Comparison of ENCODE assay signal across 19 mouse cellular contexts in the genomic region with DNA sequence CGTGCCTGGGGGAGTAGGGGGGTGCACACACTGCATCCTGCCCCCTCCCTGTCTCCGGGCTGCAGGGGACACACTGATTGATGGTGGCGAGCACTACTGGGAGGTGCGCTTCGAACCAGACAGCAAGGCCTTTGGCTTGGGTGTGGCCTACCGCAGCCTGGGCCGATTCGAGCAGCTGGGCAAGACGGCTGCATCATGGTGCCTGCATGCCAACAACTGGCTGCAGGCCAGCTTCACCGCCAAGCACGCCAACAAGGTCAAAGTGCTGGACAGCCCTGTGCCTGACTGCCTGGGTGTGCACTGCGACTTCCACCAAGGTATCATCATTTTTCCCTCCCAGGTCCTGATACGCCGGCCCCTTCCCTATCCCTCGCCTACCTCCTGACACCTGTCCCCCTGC. TPM values are rescaled to one million over a fixed set of nuclear protein-coding genes. Genes with fewer than 3 reads are reported as not detected.
A peak's percentile ranks its signal among the peaks of the same experiment; 100 is the strongest.
DNase-seq lines count a peak whose midpoint lies in the region; ATAC-seq and TF ChIP-seq lines count a peak whose summit lies in the region.
"Had no signal": no experiment of that assay in that cellular context is flagged by ENCODE, and none has a peak within 500 bp of the region (broad histone marks: within the 10 kb centered on the region; RNA-seq: fewer than 3 reads in every experiment).

No protein-coding gene starts in this region.

- H3K9me3 ChIP-seq in intestine, postnatal 0 days (ENCODE audit: control insufficient read depth): no peaks in the 10 kb centered on the region
- H3K9me3 ChIP-seq in stomach, postnatal 0 days (ENCODE audit: control insufficient read depth, low read length): no peaks in the 10 kb centered on the region
- H3K9me3 ChIP-seq in midbrain, embryonic 14.5 days (ENCODE audit: control insufficient read depth, low read length): no peaks in the 10 kb centered on the region
- H3K9me3 ChIP-seq: embryonic facial prominence, embryonic 12.5 days; heart, embryonic 12.5 days; midbrain, embryonic 15.5 days had no signal

- peak; percentile 71 for DNase-seq in gastrocnemius, adult 2 months
- no peak for DNase-seq in gastrocnemius, postnatal 14 days
- peak; percentile 59 for DNase-seq in ovary, postnatal 36 days (ENCODE audit: low spot score)
- no peak for DNase-seq in ovary, postnatal 14 days (ENCODE audit: low spot score)
- DNase-seq in stomach, postnatal 0 days (ENCODE audit: low spot score): no peak
- DNase-seq in midbrain, embryonic 14.5 days: no peak
- no peak for DNase-seq in right cerebral cortex, postnatal 25 days
- DNase-seq: B cell, adult 2 months; heart, postnatal 4 days; left cerebral cortex, postnatal 4 days; lung, postnatal 10 days; thymus, adult 18-20 months had no signal

- H3K27ac ChIP-seq in gastrocnemius, adult 2 months: no peak overlapping the region
- H3K27ac ChIP-seq in intestine, postnatal 0 days (ENCODE audit: low read depth, low read length): 0 out of 2 replicates have a peak overlapping the region, but pooled peaks have one; percentile 11
- H3K27ac ChIP-seq in stomach, postnatal 0 days (replicated peaks): no peak overlapping the region
- no peak overlapping the region for H3K27ac ChIP-seq in midbrain, embryonic 14.5 days (replicated peaks; ENCODE audit: low read depth, low read length)
- H3K27ac ChIP-seq: embryonic facial prominence, embryonic 12.5 days; liver, embryonic 14.5 days; midbrain, embryonic 15.5 days had no signal

- H3K9ac ChIP-seq in intestine, postnatal 0 days (ENCODE audit: low read depth, low read length): no peak overlapping the region
- no peak overlapping the region for H3K9ac ChIP-seq in stomach, postnatal 0 days (ENCODE audit: low read length)
- H3K9ac ChIP-seq in midbrain, embryonic 14.5 days (replicated peaks; ENCODE audit: low read length): no peak overlapping the region
- H3K9ac ChIP-seq: embryonic facial prominence, embryonic 12.5 days; heart, embryonic 12.5 days; liver, embryonic 14.5 days; midbrain, embryonic 15.5 days had no signal

- TF ChIP-seq CTCF in gastrocnemius, adult 2 months (IDR thresholded peaks at IDR 0.05): no peak
- no peak for TF ChIP-seq CTCF in intestine, postnatal 0 days (IDR thresholded peaks at IDR 0.05; ENCODE audit: low read depth)
- no peak for TF ChIP-seq CTCF in stomach, postnatal 0 days (IDR thresholded peaks at IDR 0.05; ENCODE audit: low read depth)

- no peak overlapping the region; the same call in 1 of the 2 replicates for H3K4me2 ChIP-seq in intestine, postnatal 0 days (replicated peaks; ENCODE audit: low read depth)
- H3K4me2 ChIP-seq in stomach, postnatal 0 days (replicated peaks; ENCODE audit: low read depth): no peak overlapping the region
- H3K4me2 ChIP-seq in midbrain, embryonic 14.5 days (ENCODE audit: low read length): no peak overlapping the region
- H3K4me2 ChIP-seq: embryonic facial prominence, embryonic 12.5 days; heart, embryonic 12.5 days; midbrain, embryonic 15.5 days had no signal

- no peaks in the 10 kb centered on the region for H3K27me3 ChIP-seq in intestine, postnatal 0 days (replicated peaks; ENCODE audit: control insufficient read depth, insufficient read depth, low read length)
- H3K27me3 ChIP-seq in stomach, postnatal 0 days (ENCODE audit: control insufficient read depth, insufficient read depth, low read length): no peaks in the 10 kb centered on the region
- peaks cover 9% of the 10 kb centered on the region; the same call in 1 of the 2 replicates for H3K27me3 ChIP-seq in midbrain, embryonic 14.5 days (ENCODE audit: control insufficient read depth, insufficient read depth, low read length)

- peak; percentile 64 for ATAC-seq in intestine, postnatal 0 days
- peak; percentile 30; the same call in 1 of the 2 replicates for ATAC-seq in stomach, postnatal 0 days (ENCODE audit: low FRiP score, low TSS enrichment)
- ATAC-seq in midbrain, embryonic 14.5 days (ENCODE audit: low FRiP score, low TSS enrichment): no peak
- ATAC-seq: inflammation-experienced regulatory T-cells, adult 6 months; midbrain, embryonic 15.5 days had no signal

- no peak overlapping the region for H3K4me3 ChIP-seq in gastrocnemius, adult 2 months
- no peak overlapping the region for H3K4me3 ChIP-seq in intestine, postnatal 0 days (ENCODE audit: low read depth, low read length)
- H3K4me3 ChIP-seq in stomach, postnatal 0 days (ENCODE audit: low read depth, low read length): no peak overlapping the region
- no peak overlapping the region for H3K4me3 ChIP-seq in midbrain, embryonic 14.5 days (replicated peaks; ENCODE audit: low read depth, low read length)
- H3K4me3 ChIP-seq: embryonic facial prominence, embryonic 12.5 days; heart, embryonic 12.5 days; midbrain, embryonic 15.5 days had no signal

- peaks cover 17% of the 10 kb centered on the region; the same call in 1 of the 2 replicates for H3K36me3 ChIP-seq in intestine, postnatal 0 days (ENCODE audit: control insufficient read depth, insufficient read depth)
- H3K36me3 ChIP-seq in stomach, postnatal 0 days (ENCODE audit: control insufficient read depth, insufficient read depth, low read length): no peaks in the 10 kb centered on the region; the same call in 1 of the 2 replicates
- H3K36me3 ChIP-seq in midbrain, embryonic 14.5 days (ENCODE audit: control insufficient read depth, insufficient read depth, low read length): peaks cover 63% of the 10 kb centered on the region
- H3K36me3 ChIP-seq: G1E had no signal

- TF ChIP-seq EP300 in stomach, postnatal 0 days (optimal IDR thresholded peaks at IDR 0.05): no peak

- intact Hi-C loops in gastrocnemius, adult 2 months (cut with DNase I): no loop called here
- intact Hi-C loops in gastrocnemius, postnatal 14 days (cut with DNase I; ENCODE audit: low total_unique reads): no loop called here

- H3K4me1 ChIP-seq in intestine, postnatal 0 days (replicated peaks; ENCODE audit: control insufficient read depth, insufficient read depth, low read length): no peaks in the 10 kb centered on the region
- no peaks in the 10 kb centered on the region for H3K4me1 ChIP-seq in stomach, postnatal 0 days (replicated peaks; ENCODE audit: control insufficient read depth, insufficient read depth)
- H3K4me1 ChIP-seq in midbrain, embryonic 14.5 days (ENCODE audit: control insufficient read depth, insufficient read depth, low read length): no peaks in the 10 kb centered on the region
- H3K4me1 ChIP-seq: heart, embryonic 12.5 days; midbrain, embryonic 15.5 days had no signal

- 59% methylated on average over 15 of the region's 15 CpGs for WGBS in intestine, postnatal 0 days
- 77% methylated on average over 15 of the region's 15 CpGs for WGBS in stomach, postnatal 0 days
- 91% methylated on average over 15 of the region's 15 CpGs for WGBS in midbrain, embryonic 14.5 days

RNA-seq across cellular contexts. Expression of a gene that starts 9.4 kb away (rescaled TPM):
- 1 to 10 TPM; 2.6 to 3.1 TPM for total RNA-seq in gastrocnemius, adult 2 months (2021)
- 1 to 10 TPM; 3.9 to 4.4 TPM for total RNA-seq in gastrocnemius, postnatal 14 days (2021)
- polyA plus RNA-seq in intestine, postnatal 0 days (2015; fragmentation: Nextera tagmentation; extraction: Ambion mirVana): 82.8 and 84.5 TPM in 2 replicates
- 44.2 and 50.6 TPM in 2 replicates for polyA plus RNA-seq in stomach, postnatal 0 days (2015; fragmentation: Nextera tagmentation; extraction: Ambion mirVana)
- 5.1 and 5.5 TPM in 2 replicates for polyA plus RNA-seq in midbrain, embryonic 14.5 days (2014; fragmentation: Nextera tagmentation; extraction: Ambion mirVana)
- polyA plus RNA-seq: G1E had no signal

RNA-seq across cellular contexts. Expression of a gene that starts 9.5 kb away (rescaled TPM):
- 10 to 100 TPM; 41.2 to 41.6 TPM for total RNA-seq in gastrocnemius, adult 2 months (2021)
- total RNA-seq in gastrocnemius, postnatal 14 days (2021): 10 to 100 TPM; 32.8 to 38.4 TPM
- 41.4 and 43.0 TPM in 2 replicates for polyA plus RNA-seq in intestine, postnatal 0 days (2015; fragmentation: Nextera tagmentation; extraction: Ambion mirVana)
- polyA plus RNA-seq in stomach, postnatal 0 days (2015; fragmentation: Nextera tagmentation; extraction: Ambion mirVana): 28.9 and 34.9 TPM in 2 replicates
- 164 and 169 TPM in 2 replicates for polyA plus RNA-seq in midbrain, embryonic 14.5 days (2014; fragmentation: Nextera tagmentation; extraction: Ambion mirVana)

RNA-seq across cellular contexts. Expression of a gene that starts 9.7 kb away (rescaled TPM):
- total RNA-seq in gastrocnemius, adult 2 months (2021): not detected
- under 1 TPM in 1 of 2 experiments, not detected in 1; 0.55 TPM for total RNA-seq in gastrocnemius, postnatal 14 days (2021)
- polyA plus RNA-seq in intestine, postnatal 0 days (2015; fragmentation: Nextera tagmentation; extraction: Ambion mirVana): 3.6 and 4.2 TPM in 2 replicates
- polyA plus RNA-seq in stomach, postnatal 0 days (2015; fragmentation: Nextera tagmentation; extraction: Ambion mirVana): 2.7 and 3.5 TPM in 2 replicates
- 141 and 188 TPM in 2 replicates for polyA plus RNA-seq in midbrain, embryonic 14.5 days (2014; fragmentation: Nextera tagmentation; extraction: Ambion mirVana)
- polyA plus RNA-seq: G1E had no signal

RNA-seq across cellular contexts. Expression of a gene that starts 25.7 kb away (rescaled TPM):
- under 1 TPM in 1 of 2 experiments, not detected in 1; 0.47 TPM for total RNA-seq in gastrocnemius, adult 2 months (2021)
- total RNA-seq in gastrocnemius, postnatal 14 days (2021): under 1 TPM; 0.31 to 0.62 TPM
- polyA plus RNA-seq in intestine, postnatal 0 days (2015; fragmentation: Nextera tagmentation; extraction: Ambion mirVana): 2.7 and 2.9 TPM in 2 replicates
- 3.2 and 3.4 TPM in 2 replicates for polyA plus RNA-seq in stomach, postnatal 0 days (2015; fragmentation: Nextera tagmentation; extraction: Ambion mirVana)
- polyA plus RNA-seq in midbrain, embryonic 14.5 days (2014; fragmentation: Nextera tagmentation; extraction: Ambion mirVana): 178 and 209 TPM in 2 replicates
- total RNA-seq: G1E had no signal

RNA-seq across cellular contexts. Expression of a gene that starts 37.1 kb away (rescaled TPM):
- 10 to 100 TPM in 1 of 2 experiments, 1 to 10 TPM in 1; 8.3 to 10.2 TPM for total RNA-seq in gastrocnemius, adult 2 months (2021)
- 10 to 100 TPM in 1 of 2 experiments, 1 to 10 TPM in 1; 9.3 to 10.3 TPM for total RNA-seq in gastrocnemius, postnatal 14 days (2021)
- polyA plus RNA-seq in intestine, postnatal 0 days (2015; fragmentation: Nextera tagmentation; extraction: Ambion mirVana): 10.2 and 10.9 TPM in 2 replicates
- polyA plus RNA-seq in stomach, postnatal 0 days (2015; fragmentation: Nextera tagmentation; extraction: Ambion mirVana): 12.5 and 12.6 TPM in 2 replicates
- 20.0 and 21.4 TPM in 2 replicates for polyA plus RNA-seq in midbrain, embryonic 14.5 days (2014; fragmentation: Nextera tagmentation; extraction: Ambion mirVana)

Comparison
In these comparisons a context has a peak if more than half of its experiments do, and no peak if none do; other contexts are left out.
1. DNase-seq: peak in gastrocnemius, adult 2 months (single experiment) and ovary, postnatal 36 days (single experiment); none in gastrocnemius, postnatal 14 days (single experiment), ovary, postnatal 14 days (single experiment), stomach, postnatal 0 days (single experiment), midbrain, embryonic 14.5 days (single experiment) and right cerebral cortex, postnatal 25 days (single experiment).
2. RNA of a gene that starts 9.7 kb away (polyA plus RNA-seq): 141 to 188 TPM in midbrain, embryonic 14.5 days; 3.6 to 4.2 TPM in intestine, postnatal 0 days and 2.7 to 3.5 TPM in stomach, postnatal 0 days; every median in the first group is over 10 times any median in the second.